Mouse (Mus musculus): ENCODE results near the gene Fars2. TPM values are rescaled to one million over a fixed set of nuclear protein-coding genes. Genes with fewer than 3 reads are reported as not detected.

The Fars2 gene
- total RNA-seq (2023), result 10 to 100 TPM; 50.6 to 53.6 TPM

DNA sequence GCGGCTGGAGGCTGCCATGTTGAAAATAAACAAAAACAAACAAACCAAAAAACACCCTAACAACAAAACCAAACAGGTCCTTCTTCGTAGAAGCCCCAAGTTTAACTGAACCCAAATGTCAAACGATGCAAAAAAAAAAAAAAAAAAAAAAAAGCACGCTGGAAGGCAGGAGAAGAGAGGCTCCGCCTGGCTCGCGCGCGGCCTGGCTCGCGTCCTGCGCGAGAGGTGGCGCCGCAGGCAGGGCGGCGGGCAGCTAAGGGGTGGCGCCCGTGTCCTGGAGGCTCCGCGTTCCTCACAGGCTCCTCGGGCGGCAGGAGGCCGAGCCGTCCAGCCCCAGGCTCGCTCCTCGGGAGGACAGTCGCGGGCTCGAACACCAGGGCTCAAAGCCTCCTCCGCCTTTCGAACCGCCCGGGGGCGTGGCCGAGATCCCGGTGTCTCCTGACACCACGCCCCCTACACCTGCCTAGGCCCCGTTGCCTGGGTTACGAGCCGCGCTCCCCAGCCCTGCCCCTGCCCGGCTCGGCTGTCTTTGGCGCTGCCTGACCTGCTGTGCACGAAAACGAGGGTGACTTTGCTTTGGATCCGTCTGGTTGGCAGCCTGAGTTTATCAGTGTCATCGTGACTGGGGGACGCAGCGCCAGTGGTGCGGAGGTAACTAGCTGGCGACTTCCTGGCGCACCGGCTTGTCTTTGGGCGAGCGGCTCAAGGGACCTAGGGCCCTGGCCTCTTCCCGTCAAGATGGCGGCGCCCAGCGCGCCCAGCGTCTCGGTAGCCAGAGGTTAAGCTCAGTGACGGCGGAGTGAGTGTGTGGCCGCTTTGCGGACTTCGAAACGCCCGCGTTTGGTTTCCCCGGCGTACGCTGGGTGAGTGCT is at the start of gene Fars2, which contains the start of gene Lyrm4:
Gene Fars2, plus strand, starts transcription at position 270 of the 872 bp plus-strand sequence.
Gene Lyrm4, minus strand, starts transcription at position 384 of the 872 bp plus-strand sequence.

DNA sequence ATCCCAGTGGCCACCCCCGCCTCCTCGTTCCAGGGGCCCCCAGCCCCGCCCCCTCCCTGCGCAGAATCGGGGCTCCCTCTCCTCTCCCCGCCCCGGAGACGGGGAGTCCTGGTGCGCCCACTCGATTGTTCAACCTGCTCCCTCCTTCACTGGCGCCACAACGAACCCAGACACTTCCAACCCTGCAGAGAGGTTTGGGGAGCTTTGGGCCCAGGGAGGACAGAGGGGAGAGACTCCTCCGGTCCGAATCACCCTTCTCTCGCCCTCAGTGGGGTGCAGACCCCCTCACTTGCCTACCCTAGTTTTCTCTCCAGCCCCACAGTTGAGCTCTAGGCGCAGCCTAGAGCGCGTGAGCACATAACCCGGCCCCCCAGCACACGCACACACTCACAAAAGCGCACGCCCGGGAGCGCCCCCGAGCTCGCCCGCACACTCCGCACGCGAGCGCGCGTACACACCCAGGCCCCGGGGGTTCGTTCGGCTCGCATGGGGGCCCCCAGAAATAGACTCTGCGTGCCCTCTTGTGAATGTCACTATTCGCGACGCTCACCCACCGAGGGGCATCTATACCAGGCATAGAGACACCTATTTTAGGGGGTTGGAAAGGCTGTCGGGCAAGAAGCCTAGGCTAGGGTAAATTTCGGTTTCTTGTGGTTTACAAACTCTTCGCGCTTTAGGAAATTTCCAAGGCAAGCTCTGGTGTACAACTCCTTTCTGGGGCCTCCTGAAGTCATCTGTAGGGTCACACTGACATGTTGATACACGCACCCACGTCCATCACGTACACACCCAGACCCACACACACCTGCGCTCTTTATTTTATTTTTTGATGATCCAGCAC is 617.7 kb downstream of the Fars2 start, which contains the start of gene Nrn1:
Gene Nrn1, minus strand, starts transcription at position 401 of the 841 bp plus-strand sequence.

Other genes with a start within 250 kb of the Fars2 start
- 1 to 10 TPM; 6.3 to 7.3 TPM for gene Rpp40, start 211.1 kb upstream of the Fars2 start, total RNA-seq (2023)
- gene Ppp1r3g, start 158.6 kb upstream of the Fars2 start, total RNA-seq (2023), result under 1 TPM in 1 of 2 experiments, not detected in 1; 0.62 TPM
- 1 to 10 TPM; 7.8 to 9.1 TPM for gene Lyrm4, start 114 bp downstream of the Fars2 start, total RNA-seq (2023)

All from T-cell, adult 66 days (primary cell).